Mouse (Mus musculus) hindbrain, embryonic 11.5 days (tissue): ENCODE measurements around the gene Tagap1. TPM values are rescaled to one million over a fixed set of nuclear protein-coding genes. Genes with fewer than 3 reads are reported as not detected.
A peak's percentile ranks its signal among the peaks of the same experiment; 100 is the strongest.
"Not testable (repeated sequence)": the region's sequence is repeated elsewhere in the genome, so short reads cannot be mapped to it uniquely, and the experiment has no call there.

ENCODE experiments used
- ATAC-seq: fragments of 200-750 bp; cut with Nextera tagmentation; 2 replicates; pipeline ENCODE4 v1.8.0; 2017; ENCODE audit warnings: mild to moderate bottlenecking, moderate TSS enrichment, moderate library complexity; ENCODE audit not compliant: low FRiP score
- DNase-seq: peaks from one replicate; pipeline ENCODE4 v3.0.0-alpha.2; 2015; ENCODE audit warnings: low spot score
- H3K27ac ChIP-seq: fragments of 300-500 bp; sonication (generic); 2 replicates; pipeline ENCODE4 v1.5.1; 2014; ENCODE audit warnings: mild to moderate bottlenecking, low read depth, low read length
- H3K27me3 ChIP-seq: fragments of 300-500 bp; sonication (generic); 2 replicates; pipeline ENCODE4 v1.6.1; 2014; ENCODE audit warnings: mild to moderate bottlenecking, low read length, moderate library complexity, mixed read lengths; ENCODE audit not compliant: control insufficient read depth, insufficient read depth
- H3K36me3 ChIP-seq: fragments of 300-500 bp; sonication (generic); 2 replicates; pipeline ENCODE4 v1.6.1; 2014; ENCODE audit warnings: mild to moderate bottlenecking, low read length, moderate library complexity, mixed read lengths; ENCODE audit not compliant: control insufficient read depth, insufficient read depth
- H3K4me1 ChIP-seq: fragments of 300-500 bp; sonication (generic); replicated peaks from 2 replicates; pipeline ENCODE4 v1.6.1; 2014; ENCODE audit warnings: low read length, mixed read lengths; ENCODE audit not compliant: control insufficient read depth, insufficient read depth
- H3K4me2 ChIP-seq: fragments of 300-500 bp; sonication (generic); replicated peaks from 2 replicates; pipeline ENCODE4 v1.6.1; 2014; ENCODE audit warnings: mild to moderate bottlenecking, low read depth, low read length
- H3K4me3 ChIP-seq: fragments of 300-500 bp; sonication (generic); 2 replicates; pipeline ENCODE4 v1.5.1; 2014; ENCODE audit warnings: low read depth, low read length
- H3K9ac ChIP-seq: fragments of 300-500 bp; sonication (generic); 2 replicates; pipeline ENCODE4 v1.6.1; 2014; ENCODE audit warnings: low read depth, low read length
- H3K9me3 ChIP-seq: fragments of 300-500 bp; sonication (generic); 2 replicates; pipeline ENCODE4 v1.6.1; 2016; ENCODE audit warnings: low read length; ENCODE audit not compliant: control insufficient read depth
- whole genome bisulfite sequencing: fragments of 180-500 bp; shearing (Covaris S2); extraction: QIAGEN DNeasy Blood & Tissue Kit; methylation state at CpG from one replicate; pipeline ENCODE4 v1.1.7; 2014; 5-methylcytosine and 5-hydroxymethylcytosine counted together
- polyA plus RNA-seq: library from polyadenylated mRNA; unstranded; fragments of >200 nt; fragmentation: Nextera tagmentation; extraction: Ambion mirVana; gene quantifications from 2 replicates; pipeline ENCODE4 v1.2.1, GENCODE M21; 2014

The Tagap1 gene
- 57.1 TPM in 2 replicates for polyA plus RNA-seq

DNA sequence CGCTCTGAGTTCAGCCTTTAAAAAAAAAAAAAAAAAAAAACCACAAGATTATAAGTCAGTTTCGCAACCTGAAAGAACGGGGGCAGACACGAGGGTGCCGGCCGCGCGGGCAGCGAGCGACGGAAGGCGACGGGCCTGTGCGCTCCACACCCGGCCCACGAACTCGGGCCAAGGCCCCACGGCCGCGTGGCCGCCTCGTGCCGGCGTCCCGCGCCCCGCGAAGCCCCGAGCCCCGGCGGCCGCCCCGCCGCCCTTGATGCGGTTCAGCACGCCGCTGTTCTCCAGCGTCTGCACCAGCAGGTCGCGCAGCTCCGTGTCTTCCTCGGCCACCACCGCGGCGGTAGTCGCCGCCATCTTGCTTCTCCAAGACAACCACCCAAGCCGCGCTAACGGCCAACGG lies at the start of gene Tagap1:
TSS of gene Tagap1 (minus strand) at position 381 of the 400 bp plus-strand sequence.
- not testable (repeated sequence) for H3K4me1 ChIP-seq, H3K9me3 ChIP-seq, H3K36me3 ChIP-seq, H3K27me3 ChIP-seq, DNase-seq, H3K27ac ChIP-seq, ATAC-seq
- peak within 1 kb of the TSS; percentile 43 for H3K4me3 ChIP-seq
- H3K9ac ChIP-seq, result peak within 1 kb of the TSS; percentile 47
- WGBS, result 0% methylated on average over 36 of the region's 51 CpGs
- peak within 1 kb of the TSS; percentile 25; the same call in 1 of the 2 replicates for H3K4me2 ChIP-seq

DNA sequence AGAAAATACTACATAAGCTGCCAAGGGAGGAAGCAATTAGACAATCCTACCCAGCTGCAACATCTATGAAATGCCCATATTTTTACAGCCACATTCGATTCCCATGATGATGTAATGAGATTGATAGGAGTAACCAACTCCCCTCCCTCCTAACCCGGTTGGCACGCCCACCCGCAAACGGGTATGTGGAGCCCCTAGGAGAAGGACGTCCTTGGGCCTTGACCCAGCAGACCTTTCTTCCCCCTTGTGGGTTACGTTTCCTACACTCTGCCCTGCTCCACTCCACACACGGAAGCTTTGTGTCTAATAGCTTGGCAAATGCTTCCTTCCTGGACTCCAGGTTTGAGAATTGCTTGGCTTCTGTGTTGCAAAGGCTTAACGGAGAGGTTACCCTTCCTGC lies 48.9 kb upstream of the Tagap1 start:
- H3K4me3 ChIP-seq, H3K9ac ChIP-seq, DNase-seq, H3K4me2 ChIP-seq, ATAC-seq, H3K27ac ChIP-seq, H3K9me3 ChIP-seq, H3K27me3 ChIP-seq, H3K36me3 ChIP-seq, H3K4me1 ChIP-seq: not testable (repeated sequence)
- WGBS, result 73% methylated on average over 4 of the region's 9 CpGs

DNA sequence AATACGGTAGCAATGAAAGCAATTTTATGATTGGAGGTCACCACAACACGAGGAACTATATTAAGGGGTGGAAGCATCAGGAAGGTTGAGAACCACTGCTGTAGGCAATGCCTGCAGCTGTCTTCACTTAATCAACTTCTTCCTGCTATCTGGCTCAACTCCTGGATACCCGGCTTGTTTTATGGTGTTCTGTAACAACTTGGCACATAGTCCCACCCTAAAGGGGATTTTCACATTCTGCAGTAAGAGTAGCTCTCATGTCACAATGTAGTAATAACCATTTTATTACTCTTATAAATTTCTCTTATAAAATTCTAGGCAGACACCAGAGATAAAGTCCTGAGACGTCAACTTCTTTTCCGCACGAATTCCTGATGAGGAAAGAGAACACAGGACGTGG lies 48.5 kb upstream of the Tagap1 start:
- not testable (repeated sequence) for H3K9me3 ChIP-seq, DNase-seq
- WGBS, result no CpG with 5 or more reads among the region's 7 CpGs

DNA sequence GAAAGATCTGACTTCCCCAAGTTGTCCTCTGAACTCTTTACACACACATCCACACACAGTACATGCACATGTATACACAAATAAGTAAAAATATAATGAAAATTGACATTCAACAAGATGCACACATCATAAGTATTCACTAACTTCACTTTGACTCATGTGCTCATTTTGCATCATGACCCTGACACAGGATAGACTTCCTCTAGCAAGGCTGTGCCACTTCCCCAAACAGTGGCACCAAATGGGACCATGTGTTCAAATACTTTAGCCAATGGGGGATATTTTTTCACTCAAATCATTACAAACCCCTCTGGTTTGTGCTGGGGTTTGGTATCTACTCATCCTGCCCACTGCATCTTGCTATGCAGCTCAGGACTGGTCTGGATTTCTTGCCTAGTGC lies 47.9 kb upstream of the Tagap1 start:
- not testable (repeated sequence) for ATAC-seq, H3K4me1 ChIP-seq, H3K36me3 ChIP-seq, DNase-seq, H3K4me3 ChIP-seq, H3K4me2 ChIP-seq, H3K9ac ChIP-seq, H3K27me3 ChIP-seq, H3K27ac ChIP-seq, H3K9me3 ChIP-seq

More for the DNA sequence above, 48.5 kb upstream of the Tagap1 start:
- H3K9ac ChIP-seq, H3K27me3 ChIP-seq, H3K4me1 ChIP-seq, H3K36me3 ChIP-seq, ATAC-seq, H3K27ac ChIP-seq, H3K4me2 ChIP-seq, H3K4me3 ChIP-seq: not testable (repeated sequence)

- not testable (repeated sequence) for DNase-seq
- 69% methylated on average over 3 of the region's 4 CpGs for WGBS
These were observed 44.7 kb upstream of the Tagap1 start for GRCm38 (mm10) chr17:7005646-7006045.

GRCm38 (mm10) chr17:7003392-7003791 lies 42.4 kb upstream of the Tagap1 start:
- WGBS, result no CpG with 5 or more reads among the region's 3 CpGs
- H3K4me1 ChIP-seq, result not testable (repeated sequence)

More at GRCm38 (mm10) chr17:7005646-7006045, 44.7 kb upstream of the Tagap1 start:
- not testable (repeated sequence) for H3K36me3 ChIP-seq, H3K27me3 ChIP-seq, H3K9me3 ChIP-seq, ATAC-seq, H3K4me3 ChIP-seq, H3K9ac ChIP-seq, H3K4me2 ChIP-seq, H3K4me1 ChIP-seq, H3K27ac ChIP-seq

GRCm38 (mm10) chr17:7001790-7002585 lies 41.0 kb upstream of the Tagap1 start:
- not testable (repeated sequence) for H3K4me3 ChIP-seq, H3K36me3 ChIP-seq, H3K9me3 ChIP-seq, H3K9ac ChIP-seq, H3K27ac ChIP-seq, H3K4me1 ChIP-seq, H3K4me2 ChIP-seq, DNase-seq, H3K27me3 ChIP-seq, ATAC-seq
- 92% methylated on average over 8 of the region's 12 CpGs for WGBS

More at GRCm38 (mm10) chr17:7003392-7003791, 42.4 kb upstream of the Tagap1 start:
- not testable (repeated sequence) for H3K27ac ChIP-seq, ATAC-seq, H3K36me3 ChIP-seq, H3K27me3 ChIP-seq, DNase-seq, H3K9ac ChIP-seq, H3K4me3 ChIP-seq, H3K9me3 ChIP-seq, H3K4me2 ChIP-seq

- H3K4me3 ChIP-seq, H3K27me3 ChIP-seq, H3K4me2 ChIP-seq, H3K4me1 ChIP-seq, H3K27ac ChIP-seq, H3K36me3 ChIP-seq, DNase-seq, ATAC-seq, H3K9ac ChIP-seq, H3K9me3 ChIP-seq: not testable (repeated sequence)
- WGBS, result no CpG with 5 or more reads among the region's 7 CpGs
These were observed 37.0 kb upstream of the Tagap1 start for GRCm38 (mm10) chr17:6997778-6998490.
